Mouse (Mus musculus) CD4-positive naive resting alpha-beta T cell, adult 76 days (primary cell): ENCODE data around the gene Cxcr4. TPM values are rescaled to one million over a fixed set of nuclear protein-coding genes. Genes with fewer than 3 reads are reported as not detected.

ENCODE experiments used
- total RNA-seq: library from RNA; stranded (reverse); gene quantifications from one replicate; pipeline ENCODE4 v1.2.4, GENCODE M21; 2023

Gene Cxcr4
- 703 TPM for total RNA-seq

GRCm38 (mm10) chr1:128592211-128592741 is at the start of gene Cxcr4:
Gene Cxcr4 (minus strand): TSS chr1:128592293.

Other genes starting within 250 kb of the Cxcr4 start
- gene Mcm6, start 232.6 kb downstream of the Cxcr4 start, total RNA-seq, result 41.2 TPM
- gene Dars, start 174.9 kb downstream of the Cxcr4 start, total RNA-seq, result 58.0 TPM